Mouse (Mus musculus) midbrain, embryonic 14.5 days (tissue): ENCODE data around the gene Mpdz. TPM values are rescaled to one million over a fixed set of nuclear protein-coding genes. Genes with fewer than 3 reads are reported as not detected.

Experiments used
- ATAC-seq: fragments of 200-750 bp; cut with Nextera tagmentation; 2 replicates; pipeline ENCODE4 v1.8.0; 2017; ENCODE audit warnings: moderate number of reproducible peaks, moderate library complexity; ENCODE audit not compliant: low FRiP score, low TSS enrichment
- DNase-seq: peaks from one replicate; pipeline ENCODE4 v3.0.0-alpha.2; 2015
- H3K27ac ChIP-seq: fragments of 300-500 bp; sonication (generic); replicated peaks from 2 replicates; pipeline ENCODE4 v1.5.1; 2014; ENCODE audit warnings: mild to moderate bottlenecking, low read depth, low read length, moderate library complexity
- H3K27me3 ChIP-seq: fragments of 300-500 bp; sonication (generic); 2 replicates; pipeline ENCODE4 v1.6.1; 2014; ENCODE audit warnings: low read length, control low read depth, mixed read lengths; ENCODE audit not compliant: control insufficient read depth, insufficient read depth
- H3K36me3 ChIP-seq: fragments of 300-500 bp; sonication (generic); 2 replicates; pipeline ENCODE4 v1.6.1; 2014; ENCODE audit warnings: low read length, control low read depth; ENCODE audit not compliant: control insufficient read depth, insufficient read depth
- H3K4me1 ChIP-seq: fragments of 300-500 bp; sonication (generic); 2 replicates; pipeline ENCODE4 v1.6.1; 2014; ENCODE audit warnings: mild to moderate bottlenecking, antibody characterized with exemption, low read length, control low read depth; ENCODE audit not compliant: control insufficient read depth, insufficient read depth
- H3K4me2 ChIP-seq: fragments of 300-500 bp; sonication (generic); 2 replicates; pipeline ENCODE4 v1.6.1; 2014; ENCODE audit warnings: mild to moderate bottlenecking, low read length, moderate library complexity
- H3K4me3 ChIP-seq: fragments of 300-500 bp; sonication (generic); replicated peaks from 2 replicates; pipeline ENCODE4 v1.5.1; 2014; ENCODE audit warnings: low read depth, low read length
- H3K9ac ChIP-seq: fragments of 300-500 bp; sonication (generic); replicated peaks from 2 replicates; pipeline ENCODE4 v1.6.1; 2014; ENCODE audit warnings: mild to moderate bottlenecking, low read length, moderate library complexity
- H3K9me3 ChIP-seq: fragments of 300-500 bp; sonication (generic); 2 replicates; pipeline ENCODE4 v1.6.1; 2016; ENCODE audit warnings: low read length, control low read depth, mixed read lengths; ENCODE audit not compliant: control insufficient read depth
- WGBS: fragments of 180-500 bp; shearing (Covaris S2); extraction: QIAGEN DNeasy Blood & Tissue Kit; methylation state at CpG from one replicate; pipeline ENCODE4 v1.1.7; 2014; 5-methylcytosine and 5-hydroxymethylcytosine counted together
- polyA plus RNA-seq: library from polyadenylated mRNA; unstranded; fragments of >200 nt; fragmentation: Nextera tagmentation; extraction: Ambion mirVana; gene quantifications from 2 replicates; pipeline ENCODE4 v1.2.1, GENCODE M21; 2014

Gene Mpdz
- polyA plus RNA-seq, 1 experiment from 2014 or later, result 21.2 TPM

GRCm38 (mm10) chr4:81283611-81284010 is 159.0 kb downstream of the Mpdz start:
- Histone ChIP-seq H3K9ac (no peak overlapping the region), H3K36me3 (peaks cover 23% of the 10 kb centered on the region; the same call in 1 of the 2 replicates), H3K9me3 (no peaks in the 10 kb centered on the region), H3K4me3 (no peak overlapping the region), H3K27ac (no peak overlapping the region), H3K27me3 (no peaks in the 10 kb centered on the region), H3K4me1 (no peaks in the 10 kb centered on the region), H3K4me2 (no peak overlapping the region)
- ATAC-seq, result no peak
- no peak for DNase-seq
- WGBS, result 94% methylated on average over 3 of the region's 3 CpGs

GRCm38 (mm10) chr4:81283081-81283480 is 159.5 kb downstream of the Mpdz start:
- 83% methylated on average over 6 of the region's 6 CpGs for WGBS

GRCm38 (mm10) chr4:81280098-81280497 is 162.5 kb downstream of the Mpdz start:
- H3K36me3 ChIP-seq, result 0 out of 2 replicates have a peak, but pooled peaks cover 15% of the 10 kb centered on the region
- 9% methylated on average over 4 of the region's 4 CpGs for WGBS
- no peak overlapping the region for H3K4me3 ChIP-seq
- no peak overlapping the region for H3K27ac ChIP-seq
- no peak overlapping the region for H3K9ac ChIP-seq
- DNase-seq, result peak; percentile 21
- no peaks in the 10 kb centered on the region for H3K9me3 ChIP-seq
- H3K27me3 ChIP-seq, result no peaks in the 10 kb centered on the region
- no peak overlapping the region for H3K4me2 ChIP-seq
- H3K4me1 ChIP-seq, result no peaks in the 10 kb centered on the region
- ATAC-seq, result no peak

More at GRCm38 (mm10) chr4:81283081-81283480, 159.5 kb downstream of the Mpdz start:
- Histone ChIP-seq H3K4me1 (no peaks in the 10 kb centered on the region), H3K9me3 (no peaks in the 10 kb centered on the region), H3K27me3 (no peaks in the 10 kb centered on the region), H3K36me3 (peaks cover 23% of the 10 kb centered on the region; the same call in 1 of the 2 replicates), H3K4me3 (no peak overlapping the region), H3K4me2 (no peak overlapping the region), H3K9ac (no peak overlapping the region), H3K27ac (no peak overlapping the region)
- DNase-seq, result peak; percentile 14
- ATAC-seq, result no peak

GRCm38 (mm10) chr4:81279451-81279850 is 163.2 kb downstream of the Mpdz start:
- no peak for ATAC-seq
- WGBS, result 50% methylated on average over 5 of the region's 5 CpGs

GRCm38 (mm10) chr4:81275957-81276715 is 166.5 kb downstream of the Mpdz start:
- Histone ChIP-seq H3K4me1 (no peaks in the 10 kb centered on the region), H3K9ac (no peak overlapping the region), H3K4me3 (no peak overlapping the region), H3K36me3 (no peaks in the 10 kb centered on the region), H3K27ac (no peak overlapping the region), H3K4me2 (no peak overlapping the region), H3K9me3 (no peaks in the 10 kb centered on the region), H3K27me3 (no peaks in the 10 kb centered on the region)
- 19% methylated on average over 6 of the region's 6 CpGs for WGBS
- peak; percentile 24 for DNase-seq
- ATAC-seq, result no peak

More at GRCm38 (mm10) chr4:81279451-81279850, 163.2 kb downstream of the Mpdz start:
- H3K9ac ChIP-seq, result no peak overlapping the region
- no peak overlapping the region for H3K4me3 ChIP-seq
- no peak overlapping the region for H3K4me2 ChIP-seq
- H3K36me3 ChIP-seq, result 0 out of 2 replicates have a peak, but pooled peaks cover 15% of the 10 kb centered on the region
- no peak for DNase-seq
- H3K27me3 ChIP-seq, result no peaks in the 10 kb centered on the region
- H3K27ac ChIP-seq, result no peak overlapping the region
- no peaks in the 10 kb centered on the region for H3K9me3 ChIP-seq
- H3K4me1 ChIP-seq, result no peaks in the 10 kb centered on the region

GRCm38 (mm10) chr4:81273067-81273466 is 169.5 kb downstream of the Mpdz start:
- 97% methylated on average over 2 of the region's 2 CpGs for WGBS
- H3K4me1 ChIP-seq, result no peaks in the 10 kb centered on the region
- ATAC-seq, result no peak
- H3K4me2 ChIP-seq, result no peak overlapping the region
- no peaks in the 10 kb centered on the region for H3K27me3 ChIP-seq
- H3K9ac ChIP-seq, result no peak overlapping the region
- DNase-seq, result no peak
- H3K4me3 ChIP-seq, result no peak overlapping the region
- H3K27ac ChIP-seq, result no peak overlapping the region
- no peaks in the 10 kb centered on the region for H3K9me3 ChIP-seq
- H3K36me3 ChIP-seq, result no peaks in the 10 kb centered on the region

GRCm38 (mm10) chr4:81252859-81253780 is 189.5 kb downstream of the Mpdz start:
- Histone ChIP-seq H3K4me3 (no peak overlapping the region), H3K4me2 (no peak overlapping the region), H3K27ac (no peak overlapping the region), H3K4me1 (no peaks in the 10 kb centered on the region), H3K9me3 (no peaks in the 10 kb centered on the region), H3K9ac (no peak overlapping the region), H3K36me3 (no peaks in the 10 kb centered on the region), H3K27me3 (no peaks in the 10 kb centered on the region)
- ATAC-seq, result no peak
- WGBS, result 63% methylated on average over 6 of the region's 6 CpGs
- no peak for DNase-seq

GRCm38 (mm10) chr4:81252334-81252733 is 190.3 kb downstream of the Mpdz start:
- Histone ChIP-seq H3K9ac (no peak overlapping the region), H3K9me3 (no peaks in the 10 kb centered on the region), H3K4me2 (no peak overlapping the region), H3K27ac (no peak overlapping the region), H3K36me3 (no peaks in the 10 kb centered on the region), H3K27me3 (no peaks in the 10 kb centered on the region), H3K4me3 (no peak overlapping the region), H3K4me1 (no peaks in the 10 kb centered on the region)
- no peak for ATAC-seq
- DNase-seq, result peak; percentile 64
- WGBS, result 94% methylated on average over 1 of the region's 1 CpGs
